Mouse (Mus musculus): Measurements from ENCODE around the gene Ggn.
"Not testable (repeated sequence)": the region's sequence is repeated elsewhere in the genome, so short reads cannot be mapped to it uniquely, and the experiment has no call there.

Gene Ggn

DNA sequence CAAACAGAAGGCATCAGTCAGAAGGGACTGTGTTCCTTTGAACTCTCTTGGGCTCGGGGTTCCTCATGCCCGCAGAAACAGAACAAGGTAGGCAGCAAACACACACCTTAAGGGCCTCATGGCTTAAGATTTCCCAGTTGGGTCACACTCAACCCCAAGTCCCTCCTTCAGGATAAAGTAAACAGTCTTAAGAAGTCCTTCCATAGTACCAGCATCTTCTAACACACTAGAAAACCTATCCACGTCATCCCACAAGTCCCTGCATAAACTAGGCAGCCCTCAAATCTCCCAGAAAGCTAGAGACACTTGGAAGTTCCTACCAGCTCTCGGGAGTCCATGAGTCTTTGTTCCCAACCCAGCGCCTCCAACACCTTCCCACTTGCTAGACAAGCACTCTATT is 7.7 kb upstream of the Ggn start:
- no peak for DNase-seq (ENCODE audit: low spot score in 2 of 2)

DNA sequence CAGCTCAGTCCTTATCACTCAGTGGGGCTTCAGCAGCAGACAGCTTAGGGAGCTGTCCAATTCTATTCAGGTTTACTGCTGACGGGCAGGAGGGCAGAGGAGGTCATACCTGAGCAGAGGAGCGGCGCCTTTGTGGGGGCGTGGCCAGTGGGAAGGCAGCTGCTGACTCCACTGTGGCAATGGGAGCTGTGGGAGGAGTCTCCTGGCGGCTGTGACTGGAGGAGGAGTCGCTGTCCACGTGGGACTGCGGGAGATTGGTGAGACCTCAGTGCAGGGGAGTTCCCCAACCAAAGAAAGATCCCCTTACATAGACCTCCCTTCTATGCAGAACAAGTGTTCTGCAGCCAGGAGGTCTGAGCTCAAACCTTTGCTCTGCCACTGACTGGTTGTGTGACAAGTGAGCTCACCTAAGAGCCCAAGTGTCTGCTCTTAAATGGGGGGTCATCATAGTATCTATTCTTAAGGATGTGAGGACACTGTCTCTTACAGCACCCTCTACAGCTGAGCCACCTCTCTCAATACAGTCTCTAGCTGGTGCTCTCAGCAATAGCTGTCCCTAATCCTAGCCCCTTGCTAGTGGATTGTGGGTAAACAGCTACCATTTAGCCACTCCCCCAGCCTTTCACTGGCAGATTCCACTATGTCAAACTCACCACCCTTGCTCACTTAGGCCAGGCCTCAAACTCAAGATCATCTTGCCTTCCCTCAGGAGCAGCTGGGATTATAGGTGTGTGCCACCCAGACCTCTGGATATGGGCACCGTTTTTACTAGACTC is 7.1 kb upstream of the Ggn start:
- DNase-seq (ENCODE audit: low spot score in 2 of 2): no peak

DNA sequence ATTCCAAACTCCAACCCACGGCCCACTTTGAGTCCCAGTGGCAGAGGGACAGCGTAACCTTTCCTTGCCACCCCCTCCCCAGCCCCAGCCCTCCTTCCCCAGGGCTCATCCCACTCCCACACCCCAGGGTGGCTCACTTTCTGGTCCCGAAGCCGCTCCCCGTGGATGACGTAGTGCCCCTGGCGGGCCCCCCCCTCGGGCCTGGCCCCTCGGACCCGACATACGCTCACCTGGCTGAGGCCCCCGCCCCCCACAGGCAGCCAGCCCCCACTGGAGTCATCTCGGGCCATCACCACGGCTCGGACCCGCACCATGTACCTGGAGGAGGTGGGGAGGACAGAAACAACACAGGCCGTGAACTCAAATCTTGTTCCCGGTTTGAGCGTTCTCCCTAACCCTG is 2.4 kb upstream of the Ggn start:
- no peak for DNase-seq (ENCODE audit: low spot score in 2 of 2)

DNA sequence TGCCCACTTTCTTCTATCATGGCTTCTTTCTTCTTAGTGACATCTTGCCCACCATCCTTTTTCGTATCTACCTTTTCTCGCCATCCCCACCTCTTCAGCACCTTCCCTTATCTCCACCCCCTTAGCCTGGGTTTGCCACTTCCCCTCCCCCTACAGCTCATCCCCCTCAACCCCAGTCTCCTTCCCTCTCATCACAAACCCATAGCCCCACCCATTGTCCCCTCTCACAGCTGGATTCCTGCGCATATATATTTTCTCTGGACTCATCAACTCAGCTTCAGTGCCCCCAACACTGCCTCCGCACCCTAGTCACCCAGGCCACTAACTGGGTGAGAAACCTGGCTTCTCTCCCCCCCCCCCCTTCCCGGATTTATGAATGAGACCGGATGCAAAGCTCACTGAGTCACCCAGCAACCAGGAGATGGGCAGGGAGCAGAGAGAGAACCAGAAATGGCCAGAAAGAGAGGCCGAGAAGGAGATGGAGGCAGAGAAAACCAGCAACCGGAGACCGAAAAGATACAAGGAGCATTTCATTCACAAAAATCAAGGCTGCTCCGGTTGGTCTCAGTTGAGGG is 1.8 kb upstream of the Ggn start:
- no peak for DNase-seq (ENCODE audit: low spot score in 2 of 2)

DNA sequence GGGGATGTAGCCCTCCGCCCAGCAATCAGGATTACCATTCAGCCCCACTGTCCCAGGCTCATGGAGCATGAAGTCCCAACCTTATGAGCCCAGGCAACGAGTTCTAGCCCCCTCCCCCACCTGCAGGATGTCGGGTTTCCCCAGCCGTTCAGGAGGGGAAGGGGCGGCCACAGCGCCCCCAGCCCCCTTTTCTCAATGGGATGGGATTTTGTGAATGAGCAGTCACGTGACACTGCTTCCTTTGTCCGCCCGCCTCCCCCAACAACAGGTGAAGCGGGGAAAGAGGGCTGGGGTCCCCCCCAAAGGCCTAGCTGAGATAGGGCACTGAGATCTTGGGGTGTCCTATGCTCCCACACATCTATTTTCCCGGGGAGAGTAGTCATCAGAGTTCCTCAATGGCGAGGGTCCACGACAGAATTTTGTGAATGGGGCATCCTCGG is 1.2 kb upstream of the Ggn start:
- peak; percentile 60 to 62 for DNase-seq (ENCODE audit: low spot score in 2 of 2)

DNA sequence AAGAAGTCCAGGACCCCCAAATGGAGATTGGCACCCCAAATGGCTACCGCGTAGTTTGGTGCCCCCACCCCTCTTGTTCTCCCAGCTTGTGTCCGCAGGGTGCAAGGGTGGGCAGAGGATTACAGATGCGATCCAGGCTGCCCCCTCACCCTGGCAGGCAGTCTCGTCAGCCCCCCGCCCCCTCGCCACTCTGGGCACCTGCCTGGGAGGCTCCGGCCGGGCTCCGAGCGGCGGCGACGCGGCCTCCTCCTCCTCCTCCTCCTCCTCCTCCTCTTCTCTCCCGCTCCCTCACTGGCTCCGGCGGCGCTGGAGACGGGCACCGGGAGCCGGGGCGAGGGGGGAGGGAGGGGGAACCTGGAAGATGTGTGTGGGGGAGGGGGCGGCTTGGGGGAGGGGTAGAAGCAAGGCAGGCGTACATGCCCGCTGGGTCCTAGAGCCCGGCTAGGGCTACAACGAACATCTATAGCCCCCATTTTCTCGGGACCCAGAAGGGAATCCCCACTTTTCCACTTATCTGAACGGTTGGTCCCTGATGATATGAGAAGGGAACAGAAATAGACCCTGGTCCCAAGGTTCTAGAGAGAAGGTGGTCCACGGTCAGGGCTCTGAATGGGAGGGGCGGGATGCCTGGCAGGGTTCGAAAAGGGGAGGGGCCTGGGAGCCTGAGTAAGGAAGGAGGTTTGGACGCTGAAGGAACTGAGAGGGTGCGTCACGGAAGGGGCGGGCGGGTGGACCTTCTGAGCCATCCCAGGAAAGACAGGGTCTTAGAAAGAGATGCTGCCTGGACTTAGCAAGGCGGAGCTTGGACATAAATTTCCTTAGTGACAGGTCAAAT is 562 bp upstream of the Ggn start:
- peak; percentile 84 to 85 for DNase-seq (ENCODE audit: low spot score in 2 of 2)

DNA sequence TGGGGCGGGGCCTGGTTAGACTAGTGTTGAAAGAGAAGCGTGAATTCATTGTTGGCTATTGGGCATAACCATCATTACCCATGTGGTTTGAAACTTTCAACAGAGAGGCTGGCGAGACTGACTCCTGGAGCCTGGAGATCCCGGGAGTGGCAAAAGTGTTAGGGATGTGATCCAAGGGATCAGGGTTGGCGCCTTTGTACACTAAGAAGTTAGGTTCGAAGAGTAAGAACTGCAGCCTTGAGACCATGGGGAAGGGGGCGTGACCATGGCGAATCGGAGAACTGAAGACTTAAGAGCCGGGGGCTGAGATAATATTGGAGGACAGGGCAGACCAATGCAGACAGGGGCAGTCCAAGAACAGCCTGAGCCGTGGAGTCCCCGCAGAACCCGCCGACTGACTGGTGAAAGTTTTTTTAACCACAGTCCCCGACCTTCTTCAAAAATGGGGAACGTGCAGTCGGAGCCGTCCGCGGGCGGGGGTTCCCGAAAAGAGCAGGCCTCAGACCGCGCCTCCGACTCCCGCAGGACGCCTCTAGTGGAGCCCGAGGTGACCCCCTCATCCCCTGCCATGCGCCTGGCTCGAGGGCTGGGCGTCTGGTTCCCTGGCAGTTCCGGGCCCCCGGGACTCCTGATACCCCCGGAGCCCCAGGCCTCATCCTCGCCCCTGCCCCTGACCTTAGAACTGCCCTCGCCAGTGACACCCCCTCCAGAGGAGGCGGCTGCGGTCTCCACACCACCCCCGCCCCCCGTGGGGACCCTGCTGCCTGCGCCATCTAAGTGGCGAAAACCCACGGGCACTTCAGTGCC is 948 bp downstream of the Ggn start:
- DNase-seq (ENCODE audit: low spot score in 2 of 2): no peak

DNA sequence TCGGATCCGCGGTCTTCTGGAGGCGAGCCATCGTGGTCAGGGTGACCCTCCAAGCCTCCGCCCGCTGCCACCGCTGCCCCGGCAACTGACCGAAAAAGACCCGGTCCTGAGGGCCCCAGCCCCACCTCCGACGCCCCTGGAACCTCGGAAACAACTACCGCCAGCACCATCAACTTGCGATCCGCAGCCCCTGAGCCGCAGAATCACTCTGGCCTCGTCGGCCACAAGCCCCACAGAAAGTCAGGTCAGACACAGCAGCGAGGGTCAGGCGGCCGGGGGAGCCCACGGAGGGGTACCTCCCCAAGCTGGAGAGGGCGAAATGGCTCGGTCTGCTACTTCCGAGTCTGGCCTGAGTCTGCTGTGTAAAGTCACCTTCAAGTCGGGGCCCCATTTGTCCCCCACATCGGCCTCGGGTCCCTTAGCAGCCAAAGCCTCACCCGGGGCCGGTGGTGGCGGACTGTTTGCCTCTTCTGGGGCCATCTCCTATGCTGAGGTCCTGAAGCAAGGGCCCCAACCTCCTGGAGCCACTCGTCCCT is 1.6 kb downstream of the Ggn start:
- DNase-seq (ENCODE audit: low spot score in 2 of 2): no peak

DNA sequence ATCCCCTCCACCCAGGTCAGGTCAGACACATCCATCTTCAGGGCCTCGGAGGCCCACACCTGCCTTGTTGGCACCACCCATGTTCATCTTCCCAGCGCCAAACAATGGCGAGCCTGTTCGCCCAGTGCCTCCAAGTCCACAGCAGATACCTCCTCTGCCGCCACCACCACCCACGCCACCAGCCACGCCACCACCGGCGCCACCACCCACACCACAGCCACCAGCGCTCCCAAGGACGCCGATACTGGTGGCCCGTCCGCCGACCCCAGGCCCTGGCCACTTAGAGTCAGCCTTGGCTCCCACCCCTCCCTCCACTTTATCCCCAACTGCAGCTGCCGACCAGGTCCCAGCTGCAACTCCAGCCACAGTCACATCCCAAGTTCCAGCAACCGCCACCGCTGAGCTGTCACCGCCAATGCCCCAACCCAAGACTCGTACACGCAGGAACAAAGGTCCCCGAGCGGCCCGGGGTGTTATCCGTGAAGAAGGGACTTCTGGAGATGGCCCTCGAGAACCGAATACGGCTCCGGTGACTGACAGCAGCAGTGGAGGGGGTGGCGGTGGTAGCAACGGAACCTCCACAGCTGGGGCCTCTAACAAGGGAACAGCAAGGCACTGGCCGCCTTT is 2.5 kb downstream of the Ggn start:
- no peak for DNase-seq (ENCODE audit: low spot score in 2 of 2)

DNA sequence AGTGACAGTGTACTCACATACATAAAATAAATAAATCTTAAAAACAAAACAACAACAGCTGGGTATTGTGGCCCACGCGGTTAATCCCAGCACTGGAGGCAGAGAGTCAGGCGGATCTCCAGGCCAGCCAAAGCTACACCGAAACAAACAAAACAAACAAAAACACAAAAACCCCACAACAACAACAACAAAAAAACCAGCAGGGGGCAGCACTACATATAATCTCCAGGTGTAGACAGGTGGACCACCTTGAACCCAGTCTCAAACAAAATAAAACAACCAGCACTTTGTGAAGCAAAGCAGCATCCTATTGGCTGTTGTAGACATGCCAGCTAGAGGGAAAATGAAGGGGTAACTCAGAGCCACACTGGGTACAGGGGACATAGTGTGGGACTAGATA is 8.1 kb downstream of the Ggn start:
- DNase-seq (ENCODE audit: low spot score in 2 of 2): no peak

DNA sequence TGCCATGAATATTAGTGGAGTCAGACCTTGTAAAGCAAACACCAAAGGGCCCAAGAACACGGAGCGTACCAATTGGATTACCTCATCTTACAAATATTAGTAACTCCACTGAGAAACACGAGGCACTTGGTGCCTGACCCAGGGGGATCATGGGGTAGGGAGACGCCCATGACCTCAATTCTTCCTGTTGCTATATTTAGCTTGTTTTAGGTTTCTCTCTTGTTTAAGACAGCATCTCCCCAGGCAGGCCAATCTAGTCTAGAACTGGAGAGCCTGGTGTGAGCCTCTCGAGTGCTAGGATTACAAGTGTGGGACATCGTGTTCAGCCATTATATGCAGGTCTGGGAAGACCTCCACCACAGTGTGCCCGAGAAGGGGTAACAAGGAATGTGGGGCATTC is 9.3 kb downstream of the Ggn start:
- DNase-seq (ENCODE audit: low spot score in 2 of 2): no peak

DNA sequence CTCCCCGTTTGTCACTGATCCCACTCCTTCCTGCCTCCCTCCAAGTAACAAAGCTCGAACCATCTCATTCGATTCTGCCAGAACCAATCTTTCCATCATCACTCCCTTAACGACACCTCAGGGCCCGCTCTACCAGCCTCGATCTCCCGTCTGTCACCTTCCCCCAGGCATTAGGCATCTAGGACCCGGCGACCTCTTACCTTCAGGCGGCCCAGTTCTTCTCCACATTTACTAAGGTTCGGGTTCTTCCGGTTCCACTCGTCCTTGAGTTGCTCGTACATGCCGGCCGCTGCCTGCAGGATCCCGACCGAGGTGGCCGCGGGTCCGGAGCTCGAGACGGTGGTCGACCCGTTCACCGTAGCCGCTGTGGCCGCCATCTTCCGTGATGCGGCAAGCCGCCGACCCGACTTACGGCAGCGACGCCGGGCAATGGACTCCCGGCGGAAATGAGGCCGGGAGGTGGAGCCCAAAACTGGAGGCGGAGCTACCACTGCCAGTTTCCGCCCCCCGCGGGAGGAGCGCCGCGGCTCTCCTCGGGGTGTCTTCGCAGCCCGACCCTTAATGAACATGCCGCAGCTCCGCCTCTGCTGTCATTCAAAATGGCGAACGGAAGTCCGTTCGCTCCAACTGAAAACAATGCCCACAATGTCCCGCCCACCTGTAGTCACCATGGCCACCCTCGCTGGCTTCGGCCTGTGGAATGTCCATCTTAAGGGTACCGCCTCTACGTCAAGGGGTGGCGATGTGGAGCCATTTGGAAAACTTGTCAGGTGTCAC is 10.3 kb downstream of the Ggn start, which contains the start of gene Psmd8:
Psmd8 (minus strand) TSS at position 625 of the 777 bp plus-strand sequence.
- DNase-seq (ENCODE audit: low spot score in 2 of 2): peak; percentile 95 to 96

DNA sequence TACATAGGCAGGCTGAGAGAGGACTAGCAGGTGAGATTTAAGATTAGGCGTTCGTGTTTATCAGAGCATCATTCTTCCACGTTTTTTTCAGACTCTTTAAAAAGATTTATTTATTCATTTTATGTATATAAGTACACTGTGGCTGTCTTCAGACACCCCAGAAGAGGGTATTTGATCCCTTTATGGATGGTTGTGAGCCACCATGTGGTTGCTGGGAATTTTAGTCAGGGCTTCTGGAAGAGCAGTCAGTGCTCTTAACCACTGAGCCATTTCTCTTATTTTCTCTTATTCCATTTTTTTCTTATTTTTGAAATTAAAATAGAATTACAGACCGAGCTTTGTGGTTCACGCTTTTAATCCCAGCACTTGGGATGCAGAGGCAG is 10.8 kb downstream of the Ggn start:
- no peak for DNase-seq (ENCODE audit: low spot score in 2 of 2)

DNA sequence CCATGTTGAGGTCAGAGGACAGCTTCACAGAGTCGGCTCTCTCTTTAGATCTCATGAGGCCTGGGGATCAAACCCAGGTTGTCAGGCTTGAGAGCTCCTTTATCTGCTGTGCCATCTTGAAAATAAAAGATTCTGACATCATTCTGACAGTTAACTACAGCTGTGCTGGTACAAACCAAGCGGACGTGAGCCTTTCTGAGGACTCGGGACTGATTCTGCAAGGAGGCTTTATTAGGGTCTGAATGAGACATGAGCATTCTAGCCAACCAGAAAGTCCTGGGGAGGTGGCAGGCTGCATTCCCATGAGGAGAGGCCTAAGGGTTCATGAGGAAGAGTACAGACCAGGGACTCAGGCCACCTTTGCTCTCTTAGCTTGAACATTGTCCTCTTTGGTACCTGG is 11.3 kb downstream of the Ggn start:
- DNase-seq (ENCODE audit: low spot score in 2 of 2): not testable (repeated sequence)

DNA sequence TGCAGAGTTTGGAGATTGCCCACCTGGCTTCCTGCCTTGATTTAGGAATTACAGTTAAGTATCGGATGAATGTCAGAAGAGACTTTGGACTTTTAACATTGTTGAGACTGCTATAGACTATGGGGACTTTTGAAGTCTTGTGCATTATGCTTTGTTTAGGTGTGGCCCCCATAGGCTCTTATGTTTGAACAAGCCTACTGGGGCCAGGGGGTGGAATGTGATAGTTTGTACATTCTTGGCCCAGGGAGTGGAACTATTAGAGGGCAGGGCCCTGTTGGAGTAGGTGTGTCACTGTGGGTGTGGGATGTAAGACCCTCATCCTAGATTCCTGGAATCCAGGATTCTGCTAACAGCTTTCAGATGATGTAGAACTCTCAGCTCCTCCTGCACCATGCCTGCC is 24.2 kb downstream of the Ggn start:
- DNase-seq (ENCODE audit: low spot score in 2 of 2): not testable (repeated sequence)

DNA sequence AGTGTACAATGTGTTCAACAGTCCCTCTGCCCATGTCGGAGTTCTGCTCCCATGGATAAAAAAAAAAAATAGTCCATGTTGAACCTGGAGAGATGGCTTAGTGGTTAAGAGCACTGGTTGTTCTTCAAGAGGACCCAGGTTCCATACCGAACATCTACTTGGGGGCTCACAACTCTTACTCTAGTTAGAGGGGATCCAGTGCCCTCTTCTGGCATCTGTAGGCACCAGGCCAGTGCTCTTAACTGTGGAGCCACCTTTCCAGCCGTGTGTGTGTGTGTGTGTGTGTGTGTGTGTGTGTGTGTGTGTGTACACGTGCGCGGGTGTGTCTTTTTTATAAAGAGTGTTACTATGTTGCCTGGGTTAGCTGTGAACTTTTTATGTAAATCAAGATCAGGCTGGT is 32.6 kb downstream of the Ggn start:
- no peak for DNase-seq (ENCODE audit: low spot score in 2 of 2)

DNA sequence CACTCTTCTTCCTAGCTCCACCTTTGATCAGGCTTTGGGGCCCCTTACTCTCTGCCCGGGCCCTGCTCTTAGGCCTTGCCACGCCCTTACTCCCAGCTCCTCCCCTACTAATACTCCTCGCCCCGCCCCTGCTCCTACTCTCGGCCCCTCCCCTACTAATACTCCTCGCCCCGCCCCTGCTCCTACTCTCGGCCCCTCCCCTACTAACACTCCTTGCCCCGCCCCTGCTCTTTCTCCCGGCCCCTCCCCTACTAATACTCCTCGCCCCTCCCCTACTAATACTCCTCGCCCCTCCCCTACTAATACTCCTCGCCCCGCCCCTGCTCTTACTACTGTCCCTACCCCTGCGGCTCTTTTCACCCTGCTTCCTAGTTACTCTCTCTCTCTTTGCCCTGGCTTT is 41.0 kb downstream of the Ggn start:
- DNase-seq (ENCODE audit: low spot score in 2 of 2): not testable (repeated sequence)

DNA sequence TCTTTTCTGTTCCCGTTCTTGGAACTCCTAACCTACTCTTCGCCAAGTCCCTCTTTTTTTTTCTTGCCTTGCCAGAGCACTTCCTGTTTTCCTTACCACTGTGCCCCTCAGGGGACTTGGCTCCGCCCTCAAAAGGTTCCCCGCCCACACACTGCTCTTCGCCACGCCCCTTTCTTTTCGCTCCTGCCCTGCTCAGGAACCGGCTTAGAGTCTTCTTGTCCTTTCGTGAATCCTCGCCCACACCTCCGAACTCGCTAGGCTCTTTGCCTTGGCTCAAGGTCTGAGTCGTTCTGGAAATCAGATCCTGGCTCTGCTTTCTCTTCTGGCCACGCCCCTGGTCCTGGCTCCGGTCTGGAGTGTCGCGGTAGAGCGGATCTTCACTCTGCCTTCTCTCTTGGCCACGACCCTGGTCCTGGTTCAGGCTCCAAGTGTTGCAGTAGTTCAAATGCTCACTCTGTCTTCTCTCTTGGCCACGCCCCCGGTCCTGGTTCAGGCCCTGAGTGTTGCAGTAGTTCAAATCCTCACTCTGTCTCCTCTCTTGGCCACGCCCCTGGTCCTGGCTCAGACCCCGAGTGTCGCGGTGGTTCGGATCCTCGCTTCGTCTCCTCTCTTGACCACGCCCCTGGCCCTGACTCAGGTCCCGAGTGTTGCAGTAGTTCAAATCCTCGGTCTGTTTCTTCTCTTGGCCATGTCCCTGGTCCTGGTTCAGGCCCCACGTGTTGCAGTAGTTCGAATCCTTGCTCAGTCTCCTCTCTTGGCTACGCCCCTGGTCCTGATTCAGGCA is 41.6 kb downstream of the Ggn start:
- DNase-seq (ENCODE audit: low spot score in 2 of 2): peak; percentile 72 to 75

DNA sequence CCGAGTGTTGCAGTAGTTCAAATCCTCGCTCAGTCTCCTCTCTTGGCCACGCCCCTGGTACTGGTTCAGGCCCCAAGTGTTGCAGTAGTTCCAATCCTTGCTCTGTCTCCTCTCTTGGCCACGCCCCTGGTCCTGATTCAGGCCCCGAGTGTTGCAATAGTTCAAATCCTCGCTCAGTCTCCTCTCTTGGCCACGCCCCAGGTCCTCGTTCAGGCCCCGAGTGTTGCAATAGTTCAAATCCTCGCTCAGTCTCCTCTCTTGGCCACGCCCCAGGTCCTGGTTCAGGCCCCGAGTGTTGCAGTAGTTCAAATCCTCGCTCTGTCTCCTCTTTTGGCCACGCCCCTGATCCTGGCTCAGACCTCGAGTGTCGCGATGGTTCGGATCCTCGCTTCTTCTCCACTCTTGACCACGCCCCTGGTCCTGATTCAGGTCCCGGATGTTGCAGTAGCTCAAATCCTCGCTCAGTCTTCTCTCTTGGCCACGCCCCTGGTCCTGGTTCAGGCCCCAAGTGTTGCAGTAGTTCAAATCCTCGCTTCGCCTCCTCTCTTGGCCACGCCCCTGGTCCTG is 42.3 kb downstream of the Ggn start:
- no peak for DNase-seq (ENCODE audit: low spot score in 2 of 2)
